Mouse (Mus musculus) limb, embryonic 12.5 days (tissue): ENCODE measurements around the gene Wfikkn2. TPM values are rescaled to one million over a fixed set of nuclear protein-coding genes. Genes with fewer than 3 reads are reported as not detected.
"Not testable (repeated sequence)": the region's sequence is repeated elsewhere in the genome, so short reads cannot be mapped to it uniquely, and the experiment has no call there.

Experiments
- ATAC-seq: fragments of 200-750 bp; cut with Nextera tagmentation; 2 replicates; pipeline ENCODE4 v1.8.0; 2017; ENCODE audit warnings: low read depth, moderate TSS enrichment; ENCODE audit not compliant: insufficient number of reproducible peaks, insufficient read depth, low FRiP score, low TSS enrichment
- H3K27ac ChIP-seq: fragments of 300-500 bp; sonication (generic); 2 replicates; pipeline ENCODE4 v1.5.1; 2016; ENCODE audit warnings: mild to moderate bottlenecking, moderate library complexity
- H3K27me3 ChIP-seq: fragments of 300-500 bp; sonication (generic); 2 replicates; pipeline ENCODE4 v1.6.1; 2016; ENCODE audit warnings: mild to moderate bottlenecking, moderate library complexity
- H3K36me3 ChIP-seq: fragments of 300-500 bp; sonication (generic); 2 replicates; pipeline ENCODE4 v1.6.1; 2016; ENCODE audit warnings: mild to moderate bottlenecking, moderate library complexity
- H3K4me1 ChIP-seq: fragments of 300-500 bp; sonication (generic); replicated peaks from 2 replicates; pipeline ENCODE4 v1.6.1; 2016
- H3K4me2 ChIP-seq: fragments of 300-500 bp; sonication (generic); 2 replicates; pipeline ENCODE4 v1.6.1; 2016; ENCODE audit warnings: mild to moderate bottlenecking, moderate library complexity
- H3K4me3 ChIP-seq: fragments of 300-500 bp; sonication (generic); replicated peaks from 2 replicates; pipeline ENCODE4 v1.5.1; 2016; ENCODE audit warnings: mild to moderate bottlenecking
- H3K9ac ChIP-seq: fragments of 300-500 bp; sonication (generic); replicated peaks from 2 replicates; pipeline ENCODE4 v1.6.1; 2016; ENCODE audit warnings: mild to moderate bottlenecking, moderate library complexity
- H3K9me3 ChIP-seq: fragments of 300-500 bp; sonication (generic); 2 replicates; pipeline ENCODE4 v1.6.1; 2016; ENCODE audit warnings: mild to moderate bottlenecking, moderate library complexity
- WGBS: fragments of 180-500 bp; shearing (Covaris S2); methylation state at CpG from one replicate; pipeline ENCODE4 v1.1.7; 2016; 5-methylcytosine and 5-hydroxymethylcytosine counted together
- polyA plus RNA-seq: library from polyadenylated mRNA; unstranded; fragments of >200 nt; fragmentation: Nextera tagmentation; extraction: Ambion mirVana; gene quantifications from 2 replicates; pipeline ENCODE4 v1.2.1, GENCODE M21; 2016

Wfikkn2 gene
- polyA plus RNA-seq, 1 experiment from 2014 or later: 22.6 TPM

GRCm38 (mm10) chr11:94275686-94276085 lies 29.9 kb upstream of the Wfikkn2 start:
- ATAC-seq: no peak
- Histone ChIP-seq H3K36me3 (no peaks in the 10 kb centered on the region), H3K27ac (no peak overlapping the region), H3K9ac (no peak overlapping the region), H3K4me1 (peaks cover 16% of the 10 kb centered on the region), H3K9me3 (no peaks in the 10 kb centered on the region), H3K4me3 (no peak overlapping the region), H3K4me2 (no peak overlapping the region), H3K27me3 (no peaks in the 10 kb centered on the region)
- WGBS: 85% methylated on average over 2 of the region's 2 CpGs

DNA sequence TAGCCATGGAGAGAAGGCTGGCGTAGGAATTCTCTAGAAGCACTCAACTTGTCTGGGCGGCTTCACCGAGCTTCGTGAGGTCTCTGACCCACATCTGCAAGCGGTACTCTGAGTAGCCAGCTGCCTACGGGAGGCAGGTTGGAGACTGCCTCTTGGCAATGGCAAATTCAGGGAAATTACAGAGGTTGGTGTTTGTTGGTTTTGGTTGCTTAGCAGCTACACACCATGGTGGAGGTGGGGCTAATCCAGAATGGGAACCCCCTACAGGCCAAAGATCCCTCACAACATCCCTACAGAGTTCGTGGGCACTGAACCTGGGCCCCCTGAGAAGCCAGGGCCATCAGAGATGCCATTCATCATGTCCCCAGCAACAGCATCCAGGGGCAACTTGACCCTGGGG lies 29.4 kb upstream of the Wfikkn2 start:
- H3K27ac ChIP-seq: no peak overlapping the region
- no peak overlapping the region for H3K4me2 ChIP-seq
- WGBS: 78% methylated on average over 7 of the region's 7 CpGs
- H3K9me3 ChIP-seq: no peaks in the 10 kb centered on the region
- ATAC-seq: no peak
- H3K27me3 ChIP-seq: no peaks in the 10 kb centered on the region
- H3K4me1 ChIP-seq: peaks cover 16% of the 10 kb centered on the region
- H3K36me3 ChIP-seq: no peaks in the 10 kb centered on the region
- no peak overlapping the region for H3K4me3 ChIP-seq
- no peak overlapping the region for H3K9ac ChIP-seq

GRCm38 (mm10) chr11:94274206-94274867 lies 28.5 kb upstream of the Wfikkn2 start:
- no peaks in the 10 kb centered on the region for H3K9me3 ChIP-seq
- 87% methylated on average over 10 of the region's 10 CpGs for WGBS
- H3K9ac ChIP-seq: no peak overlapping the region
- peaks cover 16% of the 10 kb centered on the region for H3K4me1 ChIP-seq
- no peaks in the 10 kb centered on the region for H3K27me3 ChIP-seq
- no peak overlapping the region for H3K4me2 ChIP-seq
- H3K27ac ChIP-seq: no peak overlapping the region
- H3K4me3 ChIP-seq: no peak overlapping the region
- ATAC-seq: no peak
- H3K36me3 ChIP-seq: no peaks in the 10 kb centered on the region

DNA sequence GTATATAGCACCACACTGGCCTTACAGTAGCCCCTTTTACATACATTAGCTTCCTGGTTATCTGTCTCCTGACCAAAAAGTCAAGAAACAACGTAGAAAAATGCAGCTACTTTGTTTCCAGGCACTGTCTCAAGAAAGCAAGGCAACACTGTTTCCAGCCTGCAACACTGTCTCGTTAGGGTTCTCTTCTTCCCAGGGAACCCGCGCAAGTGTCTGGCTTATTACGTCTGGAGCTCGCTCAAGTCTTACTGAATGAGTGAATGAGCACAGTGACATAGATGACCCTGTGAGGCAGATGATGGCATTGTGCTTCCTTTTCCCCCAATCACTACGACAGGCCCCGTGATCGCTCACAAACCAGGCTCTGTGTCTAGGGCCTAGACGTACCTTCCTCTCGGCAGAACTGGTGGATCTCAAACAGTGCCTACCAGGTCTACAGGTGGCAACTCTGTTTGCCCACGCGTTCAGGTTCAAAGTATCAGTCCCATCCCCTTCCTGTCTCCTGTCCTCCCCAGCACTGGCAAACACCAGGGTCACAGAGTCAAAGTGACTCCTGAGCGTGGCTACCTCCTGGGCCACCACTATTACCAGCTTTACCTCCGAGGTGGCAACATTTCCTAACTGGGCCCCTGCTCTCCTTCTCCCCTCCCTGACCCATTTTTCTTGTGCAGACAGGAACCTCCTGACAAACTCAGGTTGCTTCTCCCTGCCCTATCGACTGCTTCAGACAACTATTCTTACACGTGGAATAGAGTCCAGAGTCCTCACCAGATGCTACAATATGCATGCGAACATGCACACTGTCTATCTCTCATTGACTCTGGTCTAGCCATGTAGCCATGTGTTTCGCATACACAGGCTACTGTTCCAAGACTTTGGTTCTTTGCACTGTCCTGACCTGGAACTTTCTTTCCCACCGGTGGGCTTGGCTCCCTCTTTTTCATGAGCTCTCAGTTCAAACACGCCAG lies 27.4 kb upstream of the Wfikkn2 start:
- Histone ChIP-seq H3K4me2 (no peak overlapping the region), H3K36me3 (no peaks in the 10 kb centered on the region), H3K9me3 (no peaks in the 10 kb centered on the region), H3K27me3 (no peaks in the 10 kb centered on the region), H3K27ac (no peak overlapping the region), H3K4me3 (no peak overlapping the region), H3K4me1 (peaks cover 22% of the 10 kb centered on the region), H3K9ac (no peak overlapping the region)
- WGBS: 88% methylated on average over 21 of the region's 21 CpGs
- ATAC-seq: no peak

GRCm38 (mm10) chr11:94271015-94271414 lies 25.2 kb upstream of the Wfikkn2 start:
- 86% methylated on average over 2 of the region's 2 CpGs for WGBS
- Histone ChIP-seq H3K36me3 (no peaks in the 10 kb centered on the region), H3K9me3 (no peaks in the 10 kb centered on the region), H3K4me1 (peaks cover 21% of the 10 kb centered on the region), H3K9ac (no peak overlapping the region), H3K27me3 (no peaks in the 10 kb centered on the region), H3K4me3 (no peak overlapping the region), H3K4me2 (no peak overlapping the region), H3K27ac (no peak overlapping the region)
- ATAC-seq: no peak

- H3K27me3 ChIP-seq: no peaks in the 10 kb centered on the region
- WGBS: 86% methylated on average over 7 of the region's 7 CpGs
- no peak overlapping the region for H3K27ac ChIP-seq
- no peak overlapping the region for H3K9ac ChIP-seq
- peaks cover 27% of the 10 kb centered on the region for H3K4me1 ChIP-seq
- H3K36me3 ChIP-seq: no peaks in the 10 kb centered on the region
- no peak overlapping the region for H3K4me2 ChIP-seq
- no peak for ATAC-seq
- no peaks in the 10 kb centered on the region for H3K9me3 ChIP-seq
- no peak overlapping the region for H3K4me3 ChIP-seq
Observed at GRCm38 (mm10) chr11:94269906-94270305, 24.1 kb upstream of the Wfikkn2 start.

- Histone ChIP-seq H3K9ac (no peak overlapping the region), H3K27me3 (no peaks in the 10 kb centered on the region), H3K4me3 (no peak overlapping the region), H3K36me3 (no peaks in the 10 kb centered on the region), H3K27ac (no peak overlapping the region; the same call in 1 of the 2 replicates), H3K4me1 (peaks cover 34% of the 10 kb centered on the region), H3K4me2 (no peak overlapping the region), H3K9me3 (no peaks in the 10 kb centered on the region)
- no peak for ATAC-seq
Observed at GRCm38 (mm10) chr11:94268761-94269160, 23.0 kb upstream of the Wfikkn2 start.

DNA sequence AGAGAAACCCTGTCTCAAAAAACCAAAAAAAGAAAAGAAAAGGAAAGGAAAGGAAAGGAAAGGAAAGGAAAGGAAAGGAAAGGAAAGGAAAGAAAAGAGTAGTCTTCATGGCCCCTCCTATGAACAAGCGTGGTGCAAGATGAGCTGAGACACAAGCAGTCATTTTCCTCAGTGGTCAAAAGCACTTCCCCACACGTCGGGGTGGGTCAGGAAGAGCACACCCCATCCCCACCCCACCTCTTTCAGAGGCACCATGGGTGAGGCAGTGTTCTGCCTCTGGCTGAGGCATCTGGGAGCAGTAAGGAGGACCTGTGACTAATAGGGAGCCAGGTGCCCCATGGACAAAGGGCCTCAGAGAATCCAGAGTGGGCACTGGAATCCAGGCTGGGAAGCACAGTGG lies 20.4 kb upstream of the Wfikkn2 start:
- H3K27ac ChIP-seq, ATAC-seq, H3K9me3 ChIP-seq, H3K4me2 ChIP-seq, H3K4me3 ChIP-seq, H3K27me3 ChIP-seq, H3K9ac ChIP-seq, H3K36me3 ChIP-seq: not testable (repeated sequence)
- WGBS: 87% methylated on average over 3 of the region's 3 CpGs
- peaks cover 21% of the 10 kb centered on the region for H3K4me1 ChIP-seq

GRCm38 (mm10) chr11:94265134-94265785 lies 19.5 kb upstream of the Wfikkn2 start:
- H3K9me3 ChIP-seq: no peaks in the 10 kb centered on the region
- H3K4me2 ChIP-seq: peak overlapping the region; percentile 65
- H3K4me3 ChIP-seq: peak overlapping the region; percentile 37
- peak overlapping the region; percentile 48 for H3K9ac ChIP-seq
- under 1% methylated on average over 18 of the region's 18 CpGs for WGBS
- no peaks in the 10 kb centered on the region for H3K36me3 ChIP-seq
- peaks cover 21% of the 10 kb centered on the region for H3K4me1 ChIP-seq
- peak overlapping the region; percentile 79 for H3K27ac ChIP-seq
- no peaks in the 10 kb centered on the region for H3K27me3 ChIP-seq
- ATAC-seq: peak; percentile 41; the same call in 1 of the 2 replicates

DNA sequence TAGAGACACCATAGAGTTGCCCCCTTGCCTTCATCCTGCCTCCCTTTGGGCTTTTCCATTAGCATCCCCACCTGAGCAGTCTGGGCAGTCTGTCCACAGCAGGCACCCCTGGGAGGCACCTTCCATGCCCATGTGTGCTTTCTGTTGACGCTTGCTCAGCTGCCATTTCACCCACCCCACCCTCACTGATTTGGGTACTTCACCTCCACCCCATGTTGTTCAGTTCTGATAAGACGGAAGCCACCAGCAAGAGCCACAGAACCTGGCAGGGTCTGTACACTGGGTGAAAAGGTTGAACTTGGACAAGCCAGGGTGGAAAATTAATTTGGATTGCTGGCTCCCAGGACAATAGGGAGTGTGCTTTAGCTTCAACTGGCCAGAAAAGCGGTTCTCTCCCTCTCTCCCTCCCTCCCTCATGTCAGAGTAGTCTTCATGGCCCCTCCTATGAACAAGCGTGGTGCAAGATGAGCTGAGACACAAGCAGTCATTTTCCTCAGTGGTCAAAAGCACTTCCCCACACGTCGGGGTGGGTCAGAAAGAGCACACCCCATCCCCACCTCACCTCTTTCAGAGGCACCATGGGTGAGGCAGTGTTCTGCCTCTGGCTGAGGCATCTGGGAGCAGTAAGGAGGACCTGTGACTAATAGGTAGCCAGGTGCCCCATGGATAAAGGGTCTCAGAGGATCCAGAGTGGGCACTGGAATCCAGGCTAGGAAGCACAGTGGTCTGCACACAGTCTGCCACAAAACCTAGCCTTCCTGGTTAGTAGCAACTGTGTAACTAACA lies 16.0 kb upstream of the Wfikkn2 start:
- WGBS: 74% methylated on average over 6 of the region's 6 CpGs
- Histone ChIP-seq H3K9ac (no peak overlapping the region), H3K36me3 (no peaks in the 10 kb centered on the region), H3K27me3 (no peaks in the 10 kb centered on the region), H3K4me2 (no peak overlapping the region), H3K9me3 (no peaks in the 10 kb centered on the region), H3K27ac (no peak overlapping the region), H3K4me3 (no peak overlapping the region), H3K4me1 (peaks cover 13% of the 10 kb centered on the region)
- no peak for ATAC-seq
